Mouse (Mus musculus) CH12.LX (cell line): ENCODE results near the gene Mrps35.

ENCODE experiments used
- BHLHE40 ChIP-seq: IDR thresholded peaks from 2 replicates; pipeline ENCODE4 v1.6.1; 2011; ENCODE audit warnings: mild to moderate bottlenecking, low read depth, low read length, improper control_type of control experiment
- CHD2 ChIP-seq: IDR thresholded peaks from 2 replicates; pipeline ENCODE4 v1.6.1; 2011; ENCODE audit warnings: low read length, improper control_type of control experiment
- CTCF ChIP-seq, 2 experiments: IDR thresholded peaks in 1 of 2; conservative IDR thresholded peaks in 1 of 2; 2 replicates each; pipeline ENCODE4 v1.5.1; 2011 to 2012; ENCODE audit warnings: low read depth in 2 of 2, low read length in 2 of 2, improper control_type of control experiment in 1 of 2, inconsistent platforms in 1 of 2, mild to moderate bottlenecking in 1 of 2, moderate library complexity in 1 of 2
- E2F4 ChIP-seq: IDR thresholded peaks from 2 replicates; pipeline ENCODE4 v1.6.1; 2011; ENCODE audit warnings: low read depth, low read length, improper control_type of control experiment; ENCODE audit not compliant: insufficient replicate concordance
- EP300 ChIP-seq: IDR thresholded peaks from 2 replicates; pipeline ENCODE4 v1.6.1; 2011; ENCODE audit warnings: low read length, improper control_type of control experiment
- HCFC1 ChIP-seq: IDR thresholded peaks from 2 replicates; pipeline ENCODE4 v1.6.1; 2012; ENCODE audit warnings: low read depth, mild to moderate bottlenecking, inconsistent platforms, low read length, improper control_type of control experiment
- JUND ChIP-seq: conservative IDR thresholded peaks from 2 replicates; pipeline ENCODE4 v1.6.1; 2011; ENCODE audit warnings: low read depth, low read length, improper control_type of control experiment
- MAFK ChIP-seq: IDR thresholded peaks from 2 replicates; pipeline ENCODE4 v1.6.1; 2011; ENCODE audit warnings: low read length, improper control_type of control experiment; ENCODE audit not compliant: insufficient replicate concordance
- MAX ChIP-seq: IDR thresholded peaks from 2 replicates; pipeline ENCODE4 v1.6.1; 2011; ENCODE audit warnings: low read length, improper control_type of control experiment
- POLR2A ChIP-seq: IDR thresholded peaks from 2 replicates; pipeline ENCODE4 v1.6.1; 2011; ENCODE audit warnings: low read depth, mild to moderate bottlenecking, improper control_type of control experiment, low read length
- RAD21 ChIP-seq: IDR thresholded peaks from 2 replicates; pipeline ENCODE4 v1.6.1; 2011; ENCODE audit warnings: low read depth, mild to moderate bottlenecking, low read length, improper control_type of control experiment, moderate library complexity
- SMC3 ChIP-seq: IDR thresholded peaks from 2 replicates; pipeline ENCODE4 v1.6.1; 2011; ENCODE audit warnings: low read depth, low read length, improper control_type of control experiment
- ZNF384 ChIP-seq: IDR thresholded peaks from 2 replicates; pipeline ENCODE4 v1.6.1; 2012; ENCODE audit warnings: low read depth, low read length, improper control_type of control experiment, inconsistent platforms

- TF ChIP-seq CTCF (conservative IDR thresholded peaks at IDR 0.05 in 1 of 2, IDR thresholded peaks at IDR 0.05 in 1 of 2; ENCODE audit: low read depth in 2 of 2, low read length in 2 of 2) (no peak), POLR2A (no peak), ZNF384 (no peak), E2F4 (no peak), MAX (no peak), MAFK (no peak), BHLHE40 (no peak), RAD21 (no peak), EP300 (no peak), JUND (no peak), CHD2 (no peak), HCFC1 (no peak), SMC3 (no peak)
Measured at GRCm38 (mm10) chr6:147024761-147025160, 17.8 kb upstream of the Mrps35 start.
